Comparison of ENCODE assay signal across 8 mouse cellular contexts in the genomic region with DNA sequence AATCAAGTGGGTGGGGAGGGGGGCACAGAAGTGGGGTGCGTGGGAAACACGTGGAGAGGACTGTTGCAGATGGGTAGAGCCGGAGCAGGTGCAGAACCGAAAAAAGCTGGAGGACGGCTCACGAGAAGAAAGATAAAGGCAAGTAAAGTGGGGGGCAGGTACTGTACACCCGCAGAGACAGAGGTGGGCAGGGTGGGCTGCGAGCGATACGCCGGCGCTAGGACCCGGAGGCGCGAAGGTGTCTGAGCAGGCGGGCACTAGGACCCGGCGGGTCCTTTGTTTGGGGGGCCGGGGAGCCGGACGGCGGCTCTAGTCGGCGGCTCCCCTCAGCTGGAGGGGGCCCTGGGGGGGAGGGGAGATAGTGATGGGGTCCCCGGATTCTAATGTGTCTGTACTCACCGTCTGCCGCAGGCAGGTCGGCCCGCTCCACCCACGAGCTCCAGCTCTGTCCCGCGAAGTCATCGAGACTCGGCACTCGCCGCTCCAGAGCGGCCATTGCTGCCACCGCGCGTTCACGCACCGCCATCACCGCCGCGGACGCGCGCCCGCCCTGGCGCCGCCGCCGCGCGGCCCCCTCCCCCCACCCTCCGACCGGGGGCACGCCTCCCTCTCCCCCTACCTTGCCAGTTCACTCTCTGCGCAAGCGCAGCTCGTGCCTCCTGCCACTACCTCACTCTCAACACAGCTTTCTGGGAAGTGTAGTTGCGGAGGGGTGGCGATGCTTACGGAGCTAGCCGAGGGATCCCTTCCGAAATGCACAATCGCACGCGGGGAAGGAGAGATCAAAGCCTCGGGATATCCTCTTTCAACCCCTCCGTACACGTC. TPM values are rescaled to one million over a fixed set of nuclear protein-coding genes. Genes with fewer than 3 reads are reported as not detected.
A peak's percentile ranks its signal among the peaks of the same experiment; 100 is the strongest.
DNase-seq lines count a peak whose midpoint lies in the region; ATAC-seq lines count a peak whose summit lies in the region.

No protein-coding gene starts in this region.

- intact Hi-C loops in left cerebral cortex, postnatal 14 days (cut with DNase I) = loop anchor here (2.0 kb wide), 2 partner anchors 23 to 47 kb away; a partner anchor contains a TSS

- peak overlapping the region; percentile 87 for H3K27ac ChIP-seq in intestine, embryonic 14.5 days (ENCODE audit: low read depth)

- H3K9me3 ChIP-seq in intestine, embryonic 14.5 days (ENCODE audit: control insufficient read depth, low read length) = no peaks in the 10 kb centered on the region

- H3K4me3 ChIP-seq in intestine, embryonic 14.5 days (ENCODE audit: low read depth, low read length) = peak overlapping the region; percentile 64

- peaks cover 15% of the 10 kb centered on the region for H3K4me1 ChIP-seq in intestine, embryonic 14.5 days (replicated peaks; ENCODE audit: control insufficient read depth, insufficient read depth, low read length)

- H3K36me3 ChIP-seq in intestine, embryonic 14.5 days (ENCODE audit: control insufficient read depth, insufficient read depth, low read length) = peaks cover 25% of the 10 kb centered on the region

- WGBS in intestine, embryonic 14.5 days = under 1% methylated on average over 59 of the region's 72 CpGs

- no peaks in the 10 kb centered on the region for H3K27me3 ChIP-seq in intestine, embryonic 14.5 days (replicated peaks; ENCODE audit: control insufficient read depth, insufficient read depth, low read length)

- peak overlapping the region; percentile 89 for H3K4me2 ChIP-seq in intestine, embryonic 14.5 days (ENCODE audit: low read length)

- peak; percentile 94 for ATAC-seq in intestine, embryonic 14.5 days (replicated peaks; ENCODE audit: low FRiP score, low TSS enrichment, low read depth)

- DNase-seq in adrenal gland, adult 18-20 months (ENCODE audit: low spot score in 2 of 2) = peak; percentile 86 to 89
- DNase-seq in embryo, embryonic 11 days = peak; percentile 98
- DNase-seq in gastrocnemius, postnatal 25 days = peak; percentile 94
- DNase-seq in intestine, embryonic 14.5 days (ENCODE audit: low spot score) = peak; percentile 96
- DNase-seq in left cerebral cortex, postnatal 14 days (ENCODE audit: low spot score in 2 of 2) = peak; percentile 95 to 97
- DNase-seq in mesoderm, embryonic 11.5 days (ENCODE audit: low read depth, low spot score) = peak; percentile 98
- DNase-seq in right cerebral cortex, postnatal 36 days (ENCODE audit: low spot score in 2 of 2) = peak; percentile 92
- DNase-seq in yolk sac, embryonic 10.5 days (ENCODE audit: low spot score) = peak; percentile 96

- peak overlapping the region; percentile 84 for H3K9ac ChIP-seq in intestine, embryonic 14.5 days (ENCODE audit: low read length)

RNA-seq across cellular contexts. Expression of a gene that starts 0.6 kb away (rescaled TPM):
- 1 to 10 TPM; 8.2 to 8.5 TPM for total RNA-seq in adrenal gland, adult 18-20 months (2021)
- 1 to 10 TPM; 6.1 to 6.5 TPM for total RNA-seq in gastrocnemius, postnatal 25 days (2021)
- 15.3 and 15.5 TPM in 2 replicates for polyA plus RNA-seq in intestine, embryonic 14.5 days (2014; fragmentation: Nextera tagmentation; extraction: Ambion mirVana)
- total RNA-seq in left cerebral cortex, postnatal 14 days (2021) = 10 to 100 TPM; 22.5 to 23.0 TPM

RNA-seq across cellular contexts. Expression of a gene that starts 9.1 kb away (rescaled TPM):
- 1 to 10 TPM; 7.3 to 8.6 TPM for total RNA-seq in adrenal gland, adult 18-20 months (2021)
- total RNA-seq in gastrocnemius, postnatal 25 days (2021) = 1 to 10 TPM; 2.7 TPM
- polyA plus RNA-seq in intestine, embryonic 14.5 days (2014; fragmentation: Nextera tagmentation; extraction: Ambion mirVana) = 2.3 and 2.6 TPM in 2 replicates
- total RNA-seq in left cerebral cortex, postnatal 14 days (2021) = 10 to 100 TPM; 13.7 to 14.7 TPM

RNA-seq across cellular contexts. Expression of a gene that starts 16.3 kb away (rescaled TPM):
- total RNA-seq in adrenal gland, adult 18-20 months (2021) = 1 to 10 TPM in 1 of 2 experiments, under 1 TPM in 1; 0.46 to 1.4 TPM
- total RNA-seq in gastrocnemius, postnatal 25 days (2021) = 100 to 1,000 TPM; 596 to 597 TPM
- 0.08 and 0.36 TPM in 2 replicates for polyA plus RNA-seq in intestine, embryonic 14.5 days (2014; fragmentation: Nextera tagmentation; extraction: Ambion mirVana)
- 1 to 10 TPM; 1.1 to 1.3 TPM for total RNA-seq in left cerebral cortex, postnatal 14 days (2021)

RNA-seq across cellular contexts. Expression of a gene that starts 24.0 kb away (rescaled TPM):
- total RNA-seq in adrenal gland, adult 18-20 months (2021) = 10 to 100 TPM; 23.1 to 23.5 TPM
- total RNA-seq in gastrocnemius, postnatal 25 days (2021) = 10 to 100 TPM; 21.3 to 23.3 TPM
- 3.0 and 3.5 TPM in 2 replicates for polyA plus RNA-seq in intestine, embryonic 14.5 days (2014; fragmentation: Nextera tagmentation; extraction: Ambion mirVana)
- total RNA-seq in left cerebral cortex, postnatal 14 days (2021) = 10 to 100 TPM; 55.3 to 57.7 TPM

RNA-seq across cellular contexts. Expression of a gene that starts 46.6 kb away (rescaled TPM):
- total RNA-seq in adrenal gland, adult 18-20 months (2021) = 10 to 100 TPM; 79.4 to 84.3 TPM
- 10 to 100 TPM; 48.6 to 50.5 TPM for total RNA-seq in gastrocnemius, postnatal 25 days (2021)
- polyA plus RNA-seq in intestine, embryonic 14.5 days (2014; fragmentation: Nextera tagmentation; extraction: Ambion mirVana) = 319 and 324 TPM in 2 replicates
- total RNA-seq in left cerebral cortex, postnatal 14 days (2021) = 10 to 100 TPM; 83.4 to 89.6 TPM

Comparison
In these comparisons a context has a peak if more than half of its experiments do, and no peak if none do; other contexts are left out.
1. Peak in every context shown above with its lines: DNase-seq, ATAC-seq, H3K4me3 ChIP-seq and H3K27ac ChIP-seq.
2. RNA of a gene that starts 16.3 kb away (total RNA-seq): 596 to 597 TPM in gastrocnemius, postnatal 25 days; 0.46 to 1.4 TPM in adrenal gland, adult 18-20 months and 1.1 to 1.3 TPM in left cerebral cortex, postnatal 14 days; every median in the first group is over 100 times any median in the second.